Mouse (Mus musculus) thymus, adult 2 months (tissue): ENCODE measurements around the gene Zfp64. TPM values are rescaled to one million over a fixed set of nuclear protein-coding genes. Genes with fewer than 3 reads are reported as not detected.
A peak's percentile ranks its signal among the peaks of the same experiment; 100 is the strongest.

ENCODE experiments used
- DNase-seq: peaks from one replicate; pipeline ENCODE4 v3.0.0; 2021
- H3K27ac ChIP-seq: fragments of 200-500 bp; 2 replicates; pipeline ENCODE4 v1.5.1; 2012; ENCODE audit warnings: low read length, control low read depth; ENCODE audit not compliant: control insufficient read depth, insufficient read depth
- H3K27me3 ChIP-seq: fragments of 200-500 bp; 2 replicates; pipeline ENCODE4 v1.6.1; 2012; ENCODE audit warnings: mild to moderate bottlenecking, low read length, moderate library complexity, mixed read lengths; ENCODE audit not compliant: control insufficient read depth, insufficient read depth
- H3K36me3 ChIP-seq: fragments of 200-500 bp; 2 replicates; pipeline ENCODE4 v1.6.1; 2012; ENCODE audit warnings: mild to moderate bottlenecking, low read length, moderate library complexity; ENCODE audit not compliant: control insufficient read depth, insufficient read depth
- H3K4me1 ChIP-seq: fragments of 200-500 bp; replicated peaks from 2 replicates; pipeline ENCODE4 v1.6.1; 2012; ENCODE audit warnings: low read length; ENCODE audit not compliant: control insufficient read depth, insufficient read depth
- H3K4me3 ChIP-seq: fragments of 200-500 bp; 2 replicates; pipeline ENCODE4 v1.5.1; 2012; ENCODE audit warnings: mild to moderate bottlenecking, low read length, control low read depth, moderate library complexity; ENCODE audit not compliant: control insufficient read depth, insufficient read depth
- CTCF ChIP-seq: fragments of 200-500 bp; IDR thresholded peaks from 2 replicates; pipeline ENCODE4 v1.5.1; 2012; ENCODE audit warnings: mild to moderate bottlenecking, control low read depth, low read length, moderate library complexity, borderline replicate concordance; ENCODE audit not compliant: control insufficient read depth, poor library complexity, insufficient read depth; ENCODE audit errors: extremely low read depth
- POLR2A ChIP-seq: fragments of 200-500 bp; IDR thresholded peaks from 2 replicates; pipeline ENCODE4 v1.6.1; 2012; ENCODE audit warnings: mild to moderate bottlenecking, low read length, control low read depth, moderate library complexity; ENCODE audit not compliant: control insufficient read depth, poor library complexity, insufficient read depth; ENCODE audit errors: extremely low read depth
- WGBS: fragments of 180-500 bp; shearing (Covaris S2); methylation state at CpG from one replicate; pipeline ENCODE4 v1.1.7; 2018; 5-methylcytosine and 5-hydroxymethylcytosine counted together
- polyA plus RNA-seq: library from polyadenylated mRNA; depleted of rRNA; stranded (reverse); fragments of >200 nt; gene quantifications from 2 replicates; pipeline ENCODE4 v1.2.3, GENCODE M21; 2012

The Zfp64 gene
- polyA plus RNA-seq, 1 experiment = 63.1 TPM

DNA sequence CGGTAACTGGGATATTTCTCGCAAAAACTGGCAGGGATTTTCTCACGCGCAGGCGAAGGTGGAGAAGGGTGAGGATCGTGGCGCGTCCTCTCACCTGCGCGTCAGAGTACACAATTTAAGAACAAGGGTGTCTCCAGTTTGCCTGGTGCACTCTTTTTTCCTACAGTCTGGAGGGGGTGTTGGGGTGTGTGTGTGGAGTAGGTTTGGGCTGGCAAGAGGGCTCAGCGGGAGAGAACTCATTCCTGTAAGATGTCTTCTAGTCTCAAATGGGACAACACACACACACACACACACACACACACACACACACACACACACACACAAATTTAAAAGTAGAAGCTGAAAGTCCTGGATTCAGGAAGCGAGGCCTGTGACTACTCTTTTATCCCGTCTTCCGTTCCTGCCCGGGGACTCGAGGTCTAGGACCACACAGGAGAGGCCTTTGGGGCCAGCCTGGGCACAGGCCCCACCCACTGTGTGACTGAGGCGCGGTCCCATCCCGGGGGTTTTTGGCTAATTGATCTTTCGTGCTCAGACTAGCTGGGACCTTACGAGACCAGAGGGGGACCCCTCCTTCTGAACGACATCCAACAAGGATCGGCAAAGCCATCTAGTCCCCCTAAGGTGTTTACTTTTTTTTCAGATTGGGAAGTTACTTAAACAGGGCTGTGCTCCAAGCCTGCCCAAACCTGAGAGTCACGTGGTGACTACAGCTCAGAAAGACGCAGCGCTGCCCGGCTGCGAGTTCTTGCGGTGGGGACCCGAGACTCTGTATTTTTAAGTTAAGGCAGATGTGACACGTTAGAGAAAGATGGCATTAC lies 42.3 kb downstream of the Zfp64 start:
- H3K36me3 ChIP-seq = no peaks in the 10 kb centered on the region
- peaks cover 27% of the 10 kb centered on the region for H3K4me1 ChIP-seq
- TF ChIP-seq CTCF (no peak), POLR2A (no peak)
- peak overlapping the region; percentile 9; the same call in 1 of the 2 replicates for H3K4me3 ChIP-seq
- no peak overlapping the region for H3K27ac ChIP-seq
- no peak for DNase-seq
- WGBS = 4% methylated on average over 31 of the region's 31 CpGs
- H3K27me3 ChIP-seq = peaks cover 10% of the 10 kb centered on the region; the same call in 1 of the 2 replicates

DNA sequence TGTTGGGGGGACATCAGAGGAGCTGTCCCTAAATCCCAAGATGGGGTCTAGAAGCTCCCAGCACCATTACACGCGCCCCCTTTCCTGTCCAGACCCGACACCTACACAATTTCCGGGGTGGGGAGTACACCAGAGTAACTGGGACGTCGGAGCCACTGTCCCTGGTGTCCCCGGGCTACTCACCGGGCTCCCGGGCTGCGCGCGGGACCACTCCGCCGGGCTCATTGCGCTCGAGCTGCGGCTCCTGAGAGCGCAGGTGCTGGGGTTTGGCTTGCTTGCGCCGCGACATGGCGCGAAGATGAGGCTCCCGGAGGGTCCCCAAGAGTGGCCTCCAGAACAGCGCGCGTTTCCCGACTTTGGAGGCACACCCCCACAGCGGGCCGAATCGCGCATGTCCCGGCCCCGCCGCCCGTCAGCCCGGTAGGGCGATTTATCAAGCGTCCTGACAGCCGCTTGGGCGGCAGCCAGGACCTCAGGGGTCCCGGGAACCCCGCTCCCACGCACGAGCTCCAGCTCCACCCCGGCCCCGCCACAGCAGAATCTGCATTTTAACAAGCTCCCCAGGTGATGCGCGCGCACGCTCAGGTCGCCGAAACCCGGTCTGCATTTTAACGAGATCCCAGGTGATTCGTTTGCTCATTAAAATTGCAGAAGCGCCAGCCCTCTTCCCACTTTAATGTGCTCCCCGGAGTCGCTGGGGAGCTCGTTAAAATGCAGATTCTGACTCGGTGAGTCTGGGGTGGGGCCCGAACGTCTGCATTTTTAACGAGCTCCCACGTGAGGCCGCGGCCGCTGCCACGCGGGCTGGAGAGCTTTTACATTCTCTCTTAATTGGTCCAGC lies 43.1 kb downstream of the Zfp64 start:
- peak overlapping the region; percentile 9; the same call in 1 of the 2 replicates for H3K4me3 ChIP-seq
- peaks cover 23% of the 10 kb centered on the region for H3K4me1 ChIP-seq
- peaks cover 10% of the 10 kb centered on the region; the same call in 1 of the 2 replicates for H3K27me3 ChIP-seq
- no peak for DNase-seq
- TF ChIP-seq CTCF = no peak
- TF ChIP-seq POLR2A = no peak
- 1% methylated on average over 70 of the region's 70 CpGs for WGBS
- no peak overlapping the region for H3K27ac ChIP-seq
- no peaks in the 10 kb centered on the region for H3K36me3 ChIP-seq

DNA sequence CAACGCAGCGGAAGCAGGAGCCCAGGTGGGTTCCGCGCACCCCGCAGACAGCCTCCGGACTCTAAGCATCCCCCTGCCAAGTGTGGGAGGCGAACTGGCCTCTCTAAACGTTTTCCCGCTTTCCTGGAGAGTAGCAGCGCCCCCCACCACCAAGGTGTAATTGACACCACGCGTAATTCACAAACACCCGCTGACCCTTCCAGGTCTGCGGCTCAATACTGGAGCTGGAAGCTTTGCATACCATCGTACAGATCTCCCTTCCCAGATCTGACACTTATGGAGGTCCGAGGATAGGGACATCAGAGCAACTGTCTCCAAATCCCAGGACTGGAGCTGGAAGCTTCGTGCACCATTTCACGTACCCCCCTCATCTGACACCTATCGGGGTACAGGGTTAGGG lies 43.9 kb downstream of the Zfp64 start:
- Histone ChIP-seq H3K27ac (no peak overlapping the region), H3K4me1 (peaks cover 16% of the 10 kb centered on the region), H3K36me3 (no peaks in the 10 kb centered on the region), H3K4me3 (no peak overlapping the region), H3K27me3 (peaks cover 10% of the 10 kb centered on the region; the same call in 1 of the 2 replicates)
- WGBS = 13% methylated on average over 19 of the region's 19 CpGs
- TF ChIP-seq POLR2A (no peak), CTCF (no peak)
- no peak for DNase-seq

DNA sequence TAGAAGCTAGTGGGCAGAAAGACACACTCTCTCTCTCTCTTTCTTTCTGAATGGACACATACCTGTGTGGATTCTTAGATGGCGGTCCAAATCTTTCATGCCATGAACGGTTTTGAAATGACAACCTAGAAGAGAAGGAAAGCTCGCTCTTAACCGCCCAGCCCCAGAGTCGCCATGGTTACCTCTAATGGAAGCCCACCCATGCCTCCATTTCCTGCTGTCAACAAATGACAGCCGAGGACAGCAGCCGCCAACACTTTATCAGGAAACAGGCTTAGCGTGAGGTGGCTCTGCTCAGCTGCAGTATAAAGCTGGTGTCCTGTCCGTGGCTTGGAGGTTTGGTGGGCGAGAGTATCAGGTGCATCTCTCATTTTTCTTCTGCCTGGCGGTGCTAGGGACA lies 49.4 kb downstream of the Zfp64 start:
- Histone ChIP-seq H3K36me3 (no peaks in the 10 kb centered on the region), H3K27me3 (no peaks in the 10 kb centered on the region), H3K4me3 (no peak overlapping the region), H3K27ac (no peak overlapping the region), H3K4me1 (0 out of 2 replicates have a peak, but pooled peaks cover 2% of the 10 kb centered on the region)
- TF ChIP-seq CTCF (no peak), POLR2A (no peak)
- DNase-seq = no peak
- WGBS = 30% methylated on average over 11 of the region's 11 CpGs

DNA sequence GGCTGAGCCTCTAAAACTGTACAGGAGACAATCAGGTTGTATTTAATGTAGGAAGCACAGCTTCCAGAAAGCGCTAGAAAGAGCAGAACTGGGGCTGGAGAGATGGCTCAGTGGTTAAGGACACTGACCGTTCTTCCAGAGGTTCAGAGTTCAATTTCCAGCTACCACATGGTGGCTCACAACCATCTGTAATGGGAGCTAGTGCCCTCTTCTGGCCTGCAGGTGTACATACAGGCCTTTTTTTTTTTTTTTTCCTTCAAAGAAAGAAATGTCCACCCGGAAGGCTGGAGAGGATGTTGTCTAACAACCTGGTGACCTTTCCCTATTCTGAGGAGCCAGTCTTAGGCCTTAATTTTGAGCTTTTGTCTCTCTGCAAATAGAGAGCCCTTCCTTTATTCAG lies 50.5 kb downstream of the Zfp64 start:
- no peaks in the 10 kb centered on the region for H3K36me3 ChIP-seq
- H3K27ac ChIP-seq = no peak overlapping the region
- no peaks in the 10 kb centered on the region for H3K27me3 ChIP-seq
- H3K4me3 ChIP-seq = no peak overlapping the region
- DNase-seq = no peak
- WGBS = 87% methylated on average over 3 of the region's 3 CpGs
- 0 out of 2 replicates have a peak, but pooled peaks cover 2% of the 10 kb centered on the region for H3K4me1 ChIP-seq
- TF ChIP-seq POLR2A = no peak
- TF ChIP-seq CTCF = no peak

DNA sequence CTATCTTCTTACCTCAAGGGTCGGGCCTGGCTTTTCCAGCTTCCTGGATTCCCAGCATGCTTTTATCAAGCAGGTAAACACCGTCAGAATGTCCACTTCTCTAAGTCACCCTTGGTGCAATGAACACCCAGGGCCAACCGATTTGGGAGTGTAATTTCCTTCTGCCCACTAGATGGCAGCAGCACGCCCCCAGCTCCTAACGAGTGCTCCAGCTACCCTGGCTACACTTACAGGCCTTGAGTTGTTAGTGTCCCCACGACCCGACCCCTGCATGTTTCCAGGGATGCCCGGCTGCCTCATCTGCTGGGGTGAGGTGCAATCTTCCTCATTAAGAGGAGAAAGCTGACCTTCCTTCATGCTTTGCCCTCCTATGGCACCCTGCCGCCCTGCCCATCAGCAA lies 51.2 kb downstream of the Zfp64 start:
- DNase-seq = peak; percentile 51
- no peaks in the 10 kb centered on the region for H3K27me3 ChIP-seq
- 16% methylated on average over 9 of the region's 9 CpGs for WGBS
- no peaks in the 10 kb centered on the region for H3K36me3 ChIP-seq
- H3K4me3 ChIP-seq = no peak overlapping the region
- no peak for TF ChIP-seq POLR2A
- peak; percentile 67; the same call in 1 of the 2 replicates for TF ChIP-seq CTCF
- H3K27ac ChIP-seq = no peak overlapping the region
- 0 out of 2 replicates have a peak, but pooled peaks cover 2% of the 10 kb centered on the region for H3K4me1 ChIP-seq
